Mouse (Mus musculus) adrenal gland, postnatal 36 days (tissue): ENCODE data around the gene Ppp1r18. TPM values are rescaled to one million over a fixed set of nuclear protein-coding genes. Genes with fewer than 3 reads are reported as not detected.

ENCODE experiments used
- DNase-seq, 2 experiments: peaks; one replicate each; pipeline ENCODE4 v3.0.0; 2021; ENCODE audit warnings: mixed read lengths in 1 of 2
- microRNA-seq: library from miRNA; unstranded; fragments of <30 nt; microRNA quantifications from one replicate; pipeline ENCODE4 v1.2.0, GENCODE M21; 2021
- total RNA-seq, 2 experiments: library from RNA; stranded (reverse); gene quantifications; 2 replicates each; pipeline ENCODE4 v1.2.3; 2021

The Ppp1r18 gene
- total RNA-seq, 2 experiments from 2014 or later = 26.1 to 35.1 TPM

DNA sequence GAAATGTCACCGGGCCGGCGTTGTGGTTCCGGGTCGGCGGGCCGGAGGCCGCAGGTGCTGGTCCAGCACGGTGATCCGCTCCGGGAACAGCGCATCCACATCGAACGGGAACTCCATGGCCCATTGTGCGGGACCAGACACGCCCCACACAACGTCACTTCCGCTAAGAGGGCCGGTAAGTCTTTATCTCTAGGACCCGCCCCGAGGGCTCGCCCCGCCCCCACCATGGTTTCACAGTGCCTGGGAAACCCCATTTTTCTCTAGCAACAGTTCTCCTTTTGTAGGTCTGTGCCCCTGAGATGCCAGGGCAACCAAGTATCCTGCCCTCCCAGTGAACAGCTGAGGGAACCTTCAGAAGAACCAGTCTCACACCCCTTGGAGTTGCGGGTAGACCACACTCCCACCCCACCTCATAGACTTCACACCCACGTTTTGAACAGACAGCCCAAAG, 44.6 kb downstream of the Ppp1r18 start, which contains the start of gene Atat1:
Atat1 (minus strand) TSS at position 157 of the 451 bp plus-strand sequence.
- DNase-seq = peak; percentile 96 to 99

GRCm38 (mm10) chr17:35914975-35915374, 49.6 kb downstream of the Ppp1r18 start:
- no peak for DNase-seq

DNA sequence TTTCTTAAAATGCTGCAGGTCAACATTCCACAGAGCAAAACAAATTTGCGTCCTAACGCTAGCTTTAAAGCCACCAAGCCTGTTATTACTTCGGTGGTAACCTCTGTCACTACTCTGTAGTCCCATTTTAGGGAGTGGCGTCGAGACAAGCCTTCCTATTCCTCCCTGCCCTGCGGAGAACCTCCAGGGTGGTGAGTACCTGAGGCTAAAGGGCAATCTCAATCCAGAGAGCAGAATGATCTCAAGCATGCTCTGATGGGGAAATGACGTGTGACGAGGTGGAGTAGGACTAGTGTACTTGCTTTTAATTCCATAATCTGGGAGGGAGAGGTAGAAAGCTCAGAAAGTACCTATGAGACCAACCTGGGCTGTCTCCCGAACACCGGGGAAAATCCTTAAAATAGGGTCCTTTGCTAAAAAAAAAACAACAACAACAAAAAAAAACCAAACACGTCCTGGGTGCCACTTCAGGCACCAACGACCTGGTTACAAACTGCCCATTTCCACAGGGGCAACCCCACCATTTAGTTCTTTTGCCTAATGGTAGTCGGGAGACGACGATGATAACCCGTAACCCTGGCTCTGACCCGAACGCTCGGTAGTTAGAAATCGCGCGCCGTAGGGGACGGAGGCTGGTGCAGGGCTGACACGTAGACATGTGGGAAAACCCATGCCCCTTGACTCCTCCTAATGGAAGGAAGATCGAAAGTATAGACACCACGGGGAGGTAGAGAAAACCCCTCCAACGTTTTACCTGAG, 50.3 kb downstream of the Ppp1r18 start:
- no peak for DNase-seq

- DNase-seq = peak; percentile 98 to 99
These were observed 51.1 kb downstream of the Ppp1r18 start, which contains the start of the genes Mrps18b and Ppp1r10 for GRCm38 (mm10) chr17:35916297-35917142. Mrps18b (minus strand) TSS chr17:35916389. Ppp1r10 (plus strand) TSS chr17:35916434.

DNA sequence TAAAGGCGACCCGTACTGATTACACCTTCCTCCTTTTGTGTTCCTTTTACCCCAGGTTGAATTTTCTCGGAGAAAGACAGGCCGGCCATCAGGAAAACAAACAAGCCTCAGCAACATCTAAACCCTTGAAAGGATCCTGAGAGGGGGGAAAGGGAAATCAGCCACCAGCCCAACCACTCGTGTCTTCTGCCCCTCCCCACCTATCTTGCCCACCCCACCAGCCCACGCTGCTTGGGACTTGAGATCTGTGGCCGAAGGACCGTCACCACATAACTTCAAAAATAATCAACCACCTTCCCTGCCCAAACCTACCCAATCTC, 51.7 kb downstream of the Ppp1r18 start:
- peak; percentile 35 to 47 for DNase-seq

- peak in 1 of 2 experiments; percentile 28 for DNase-seq
These were observed 52.3 kb downstream of the Ppp1r18 start for GRCm38 (mm10) chr17:35917463-35918251.

DNA sequence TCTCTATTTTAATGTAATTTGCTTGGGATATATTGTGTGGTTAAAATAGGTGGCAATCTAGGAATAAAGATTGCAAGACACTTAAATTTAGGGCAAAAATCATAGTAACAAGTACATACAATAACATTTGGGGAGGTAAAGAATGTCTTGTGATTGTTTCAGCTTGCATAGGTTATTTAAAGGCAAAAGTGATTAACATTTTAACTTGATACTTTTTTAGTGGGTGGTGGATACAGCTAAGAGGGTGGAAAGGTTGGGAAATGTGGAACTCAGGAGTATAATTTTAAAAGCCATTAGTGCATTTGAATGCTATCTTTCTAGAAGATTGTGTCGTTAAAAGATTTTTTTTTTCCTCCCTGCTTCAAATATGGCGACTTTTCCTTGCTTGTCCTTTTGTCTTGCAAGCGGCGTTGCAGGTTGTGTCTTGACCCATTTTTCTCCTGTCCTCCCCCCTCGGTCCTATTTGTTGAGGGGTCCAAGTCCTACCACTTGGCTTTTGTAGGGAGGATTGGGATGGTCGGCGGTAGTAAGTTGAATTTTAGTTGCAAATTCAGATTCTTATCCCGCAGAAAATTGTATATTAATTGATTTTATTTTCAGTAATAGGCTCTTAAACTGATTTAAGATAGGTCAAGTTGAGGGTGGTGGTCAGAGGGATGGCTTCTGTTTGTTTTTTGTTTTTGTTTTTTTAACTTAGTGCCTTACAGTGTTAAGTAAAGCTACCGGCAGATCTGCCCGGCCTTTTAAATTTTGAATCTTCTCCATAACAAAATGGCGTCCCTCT, 53.1 kb downstream of the Ppp1r18 start:
- DNase-seq = peak; percentile 40 to 42

DNA sequence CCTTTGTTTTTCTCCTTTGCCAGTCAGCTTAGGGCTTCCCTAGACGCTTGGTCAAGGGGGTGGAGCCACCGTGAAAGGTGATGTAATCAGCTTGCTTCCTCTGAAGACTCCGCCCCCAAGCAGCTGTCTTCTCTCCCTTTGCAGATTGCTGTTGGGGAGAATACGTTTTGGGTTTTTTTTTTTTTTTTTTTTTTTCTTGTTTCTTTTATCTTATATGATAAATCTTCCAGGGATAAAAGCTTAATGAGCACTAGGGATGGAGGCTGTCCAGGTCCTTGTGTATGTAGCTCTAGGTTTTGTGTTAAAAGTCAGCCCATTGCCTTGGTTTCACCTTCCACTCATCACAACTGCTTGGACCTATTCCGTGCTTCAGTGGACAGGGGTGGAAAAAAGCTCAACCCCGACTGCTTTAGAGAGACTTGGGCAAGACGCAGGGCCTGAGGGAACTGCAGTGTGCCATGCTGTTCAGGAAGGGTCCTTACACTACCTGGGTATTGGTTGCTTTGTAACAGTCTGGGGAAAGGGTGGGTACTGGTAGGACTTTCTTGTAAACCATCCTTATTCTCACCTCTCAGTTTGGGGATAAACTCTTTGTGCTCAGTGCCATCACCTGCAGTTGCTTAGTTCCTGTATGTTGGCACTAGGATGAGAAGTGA, 53.8 kb downstream of the Ppp1r18 start:
- DNase-seq = peak; percentile 94 to 96

DNA sequence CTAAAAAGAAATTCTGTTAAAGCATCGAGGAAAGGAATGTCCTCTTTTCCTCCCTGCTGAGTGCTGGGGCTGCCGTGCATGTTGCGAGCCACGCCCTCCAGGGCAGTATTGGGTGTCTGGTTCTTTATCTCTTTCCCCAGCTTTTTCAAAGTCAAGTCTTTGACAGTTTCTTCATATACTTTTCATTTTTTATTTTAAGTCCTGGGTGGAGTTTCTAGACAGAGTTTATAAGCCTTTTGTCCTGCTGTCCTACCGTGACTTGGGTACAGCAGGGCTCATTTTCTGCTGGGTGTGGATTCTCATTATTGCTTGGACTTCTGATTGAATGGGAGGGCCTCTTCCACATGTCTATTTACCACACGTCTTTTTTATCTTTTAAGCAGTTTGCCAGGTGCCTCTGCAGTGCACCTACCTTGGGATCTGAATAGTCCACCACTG, 54.5 kb downstream of the Ppp1r18 start:
- peak in 1 of 2 experiments; percentile 41 for DNase-seq

GRCm38 (mm10) chr17:35920384-35920783, 55.0 kb downstream of the Ppp1r18 start:
- no peak for DNase-seq

GRCm38 (mm10) chr17:35920862-35921562, 55.6 kb downstream of the Ppp1r18 start:
- DNase-seq = peak in 1 of 2 experiments; percentile 45

GRCm38 (mm10) chr17:35921710-35922109, 56.3 kb downstream of the Ppp1r18 start:
- no peak for DNase-seq

DNA sequence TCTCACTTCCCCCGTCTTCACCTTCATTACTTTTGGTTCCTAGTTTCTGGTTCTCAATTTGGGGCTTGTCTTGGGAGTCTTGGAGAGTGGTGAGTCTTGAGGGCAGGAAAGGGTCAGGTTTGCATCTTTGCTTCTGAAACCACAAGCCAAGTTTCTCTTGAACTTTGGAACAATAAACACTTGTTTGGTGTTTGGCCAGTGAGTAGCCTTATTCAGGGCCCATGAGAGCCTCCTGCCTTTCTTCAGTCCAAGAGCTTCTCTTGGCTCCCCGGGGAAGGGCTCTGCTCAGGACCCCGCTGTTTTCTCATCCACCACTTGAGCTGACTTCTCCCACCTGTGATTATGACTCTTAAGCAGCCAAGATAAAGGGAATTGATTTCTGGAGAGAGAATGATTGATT, 57.2 kb downstream of the Ppp1r18 start:
- DNase-seq = no peak

DNA sequence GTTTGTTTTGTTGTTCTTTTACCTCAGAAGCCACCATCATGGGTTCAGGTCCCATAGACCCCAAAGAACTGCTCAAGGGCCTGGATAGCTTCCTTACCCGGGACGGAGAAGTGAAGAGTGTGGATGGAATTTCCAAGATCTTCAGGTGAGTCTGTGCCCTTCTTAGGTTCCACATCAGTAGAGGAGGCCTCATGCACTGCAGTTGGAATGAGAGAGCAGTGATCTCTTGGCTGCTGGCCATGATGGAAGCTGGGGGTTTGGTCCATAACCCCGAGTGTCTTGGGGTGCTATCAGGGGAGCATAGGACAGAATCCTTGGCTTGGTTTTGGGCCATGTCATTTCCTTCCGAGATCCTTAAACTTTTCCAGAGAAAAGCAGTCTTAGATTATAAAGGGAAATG, 57.9 kb downstream of the Ppp1r18 start:
- DNase-seq = no peak

Small RNA genes lying within 50 kb of the gene (microRNA-seq; reads per million reads assigned to microRNA genes)
- gene Gm28033 (not detected), gene Mir1894 (not detected)

Other genes with a start within 250 kb of the Ppp1r18 start
- gene Gm9573, start 239.0 kb upstream of the Ppp1r18 start, total RNA-seq = not detected
- gene Mucl3, start 221.9 kb upstream of the Ppp1r18 start, total RNA-seq = not detected
- 10 to 100 TPM; 30.8 to 40.0 TPM for gene Vars2, start 198.0 kb upstream of the Ppp1r18 start, total RNA-seq
- gene Gtf2h4, start 191.9 kb upstream of the Ppp1r18 start, total RNA-seq = 10 to 100 TPM; 20.2 to 23.3 TPM
- gene Ddr1, start 161.0 kb upstream of the Ppp1r18 start, total RNA-seq = 10 to 100 TPM; 43.4 to 48.8 TPM
- gene Ier3, start 43.9 kb upstream of the Ppp1r18 start, total RNA-seq = 10 to 100 TPM; 19.2 to 36.5 TPM
- 10 to 100 TPM; 60.5 to 73.4 TPM for gene Flot1, start 42.4 kb upstream of the Ppp1r18 start, total RNA-seq
- gene Tubb5, start 27.3 kb upstream of the Ppp1r18 start, total RNA-seq = 100 to 1,000 TPM; 188 to 218 TPM
- gene Mdc1, start 24.1 kb upstream of the Ppp1r18 start, total RNA-seq = 10 to 100 TPM; 18.3 to 18.7 TPM
- gene Nrm, start 4.3 kb upstream of the Ppp1r18 start, total RNA-seq = 1 to 10 TPM; 6.7 to 7.5 TPM
- 10 to 100 TPM; 37.5 to 40.8 TPM for gene Dhx16, start 14.2 kb downstream of the Ppp1r18 start, total RNA-seq
- gene 2310061I04Rik, start 31.8 kb downstream of the Ppp1r18 start, total RNA-seq = 10 to 100 TPM; 47.0 to 49.4 TPM
- 10 to 100 TPM; 26.0 to 33.0 TPM for gene Atat1, start 44.5 kb downstream of the Ppp1r18 start, total RNA-seq
- 10 to 100 TPM; 92.6 to 97.8 TPM for gene Mrps18b, start 50.8 kb downstream of the Ppp1r18 start, total RNA-seq
- 100 to 1,000 TPM in 1 of 2 experiments, 10 to 100 TPM in 1; 96.2 to 108 TPM for gene Ppp1r10, start 50.8 kb downstream of the Ppp1r18 start, total RNA-seq
- 10 to 100 TPM; 90.0 to 96.2 TPM for gene Abcf1, start 104.2 kb downstream of the Ppp1r18 start, total RNA-seq
- gene Gnl1, start 114.3 kb downstream of the Ppp1r18 start, total RNA-seq = 10 to 100 TPM; 51.2 to 54.4 TPM
- gene Prr3, start 114.6 kb downstream of the Ppp1r18 start, total RNA-seq = 10 to 100 TPM; 18.3 to 19.1 TPM
- 1 to 10 TPM; 6.5 to 9.3 TPM for gene H2-T24, start 155.0 kb downstream of the Ppp1r18 start, total RNA-seq
- 10 to 100 TPM; 57.8 to 68.4 TPM for gene H2-T23, start 167.3 kb downstream of the Ppp1r18 start, total RNA-seq
- gene H2-T22, start 177.2 kb downstream of the Ppp1r18 start, total RNA-seq = 10 to 100 TPM; 33.5 to 33.8 TPM
- not detected for gene Gm6034, start 177.4 kb downstream of the Ppp1r18 start, total RNA-seq
- 1 to 10 TPM; 4.1 to 6.1 TPM for gene Gm11127, start 192.8 kb downstream of the Ppp1r18 start, total RNA-seq